Mouse (Mus musculus) frontal cortex, postnatal 10 days (tissue): ENCODE results near the gene Zfp101.
A peak's percentile ranks its signal among the peaks of the same experiment; 100 is the strongest.

Experiments
- DNase-seq, 2 experiments: peaks; one replicate each; pipeline ENCODE4 v3.0.0; 2022; ENCODE audit warnings: low spot score in 2 of 2, mixed read lengths in 1 of 2

Zfp101 gene

GRCm38 (mm10) chr17:33394182-33395034, at the start of gene Zfp101:
Zfp101 (minus strand) TSS chr17:33394641.
- DNase-seq, result peak; percentile 88 to 90

DNA sequence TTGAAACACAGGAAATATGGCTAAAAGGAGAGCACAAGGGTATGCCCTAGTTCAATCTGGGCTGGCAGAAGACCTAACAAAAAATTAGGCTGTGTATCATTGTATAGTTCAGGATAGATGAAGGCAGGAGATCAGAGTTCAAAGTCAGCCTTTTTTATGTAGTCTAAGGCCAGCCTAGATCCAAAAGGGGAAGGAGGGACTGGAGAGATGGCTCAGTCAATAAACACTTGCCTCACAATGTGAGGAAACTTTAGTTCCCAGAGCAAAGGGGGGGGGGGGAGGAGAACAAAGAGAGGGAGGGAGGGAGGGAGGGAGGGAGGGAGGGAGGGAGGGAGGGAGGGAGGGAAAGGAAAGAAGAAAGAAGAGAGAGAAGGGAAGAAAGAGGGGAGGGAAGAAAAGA, 46.7 kb upstream of the Zfp101 start:
- DNase-seq, result no peak

DNA sequence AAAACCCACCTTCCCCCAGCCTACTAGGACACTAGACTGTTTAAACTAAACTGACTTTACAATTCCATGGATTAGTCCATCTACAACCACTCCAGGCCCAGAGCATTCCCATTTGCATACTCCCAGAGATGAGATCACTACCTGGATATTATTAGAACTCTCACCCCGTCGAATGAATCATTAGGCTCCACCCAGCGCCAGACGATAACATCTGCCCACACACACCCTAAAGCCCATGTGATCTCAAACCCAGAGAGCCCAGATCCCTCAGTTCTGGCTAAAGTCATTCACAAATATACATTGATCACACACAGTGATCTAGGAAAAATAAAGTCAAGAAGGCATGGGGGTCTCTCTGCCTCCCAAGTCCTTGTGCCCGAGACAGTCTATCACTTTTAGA, 45.5 kb upstream of the Zfp101 start:
- DNase-seq, result no peak

- DNase-seq, result peak; percentile 20 to 56
Observed at GRCm38 (mm10) chr17:33439148-33439547, 44.7 kb upstream of the Zfp101 start.

- DNase-seq, result no peak
Observed at GRCm38 (mm10) chr17:33432019-33432946, 37.8 kb upstream of the Zfp101 start, which contains the start of gene Actl9. Actl9 (plus strand) TSS chr17:33432896.

DNA sequence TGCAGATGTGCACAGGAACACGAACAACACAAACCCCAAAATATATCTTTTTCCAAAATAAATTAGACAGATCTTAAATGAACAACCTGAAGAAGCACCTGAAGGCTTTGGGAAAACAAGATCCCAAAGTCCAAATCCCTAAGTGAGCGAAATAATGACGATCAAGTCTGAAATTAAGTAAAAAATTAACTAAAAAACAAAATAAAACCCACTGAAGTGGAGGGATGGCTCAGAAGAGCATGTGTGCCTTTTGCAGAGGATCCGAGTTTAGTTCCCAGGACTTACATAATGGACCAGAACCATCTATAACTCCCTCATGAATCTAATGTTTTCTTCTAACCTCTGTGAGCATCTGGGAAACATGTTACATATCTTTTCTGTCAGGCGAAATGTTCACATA, 2.2 kb downstream of the Zfp101 start:
- no peak for DNase-seq

GRCm38 (mm10) chr17:33385705-33386104, 8.7 kb downstream of the Zfp101 start:
- DNase-seq, result no peak

DNA sequence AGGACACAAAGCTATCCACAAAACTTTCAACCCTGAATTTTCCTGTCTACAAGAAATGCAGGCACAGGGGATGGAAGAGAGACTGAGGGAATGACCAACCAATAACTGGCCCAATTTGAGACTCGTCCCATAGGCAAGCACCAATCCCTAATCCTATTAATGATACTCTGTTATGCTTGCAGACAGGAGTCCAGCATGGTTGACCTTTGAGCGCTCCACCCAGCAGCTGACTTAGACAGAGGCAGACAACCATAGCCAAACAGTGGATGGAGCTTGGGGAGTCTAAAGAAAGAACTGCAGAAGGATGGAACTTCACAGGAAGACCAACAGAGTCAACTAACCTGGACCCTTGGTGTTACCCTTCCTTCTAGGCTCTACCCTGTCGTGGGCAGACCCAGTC, 21.6 kb downstream of the Zfp101 start:
- no peak for DNase-seq

- peak; percentile 84 to 85 for DNase-seq
Observed at GRCm38 (mm10) chr17:33358411-33359384, 35.7 kb downstream of the Zfp101 start, which contains the start of gene Zfp81. Zfp81 (minus strand) TSS chr17:33358878.

GRCm38 (mm10) chr17:33352981-33353380, 41.5 kb downstream of the Zfp101 start:
- no peak for DNase-seq
